Mouse (Mus musculus) liver, embryonic 12.5 days (tissue): Measurements from ENCODE around the gene Sar1b. TPM values are rescaled to one million over a fixed set of nuclear protein-coding genes. Genes with fewer than 3 reads are reported as not detected.
"Not testable (repeated sequence)": the region's sequence is repeated elsewhere in the genome, so short reads cannot be mapped to it uniquely, and the experiment has no call there.

Experiments used
- ATAC-seq: fragments of 200-750 bp; cut with Nextera tagmentation; 2 replicates; pipeline ENCODE4 v1.8.0; 2017; ENCODE audit warnings: moderate number of reproducible peaks, mild to moderate bottlenecking, moderate library complexity
- H3K27ac ChIP-seq: fragments of 300-500 bp; sonication (generic); 2 replicates; pipeline ENCODE4 v1.5.1; 2016; ENCODE audit warnings: mild to moderate bottlenecking
- H3K27me3 ChIP-seq: fragments of 300-500 bp; sonication (generic); replicated peaks from 2 replicates; pipeline ENCODE4 v1.6.1; 2016; ENCODE audit warnings: mild to moderate bottlenecking, moderate library complexity
- H3K36me3 ChIP-seq: fragments of 300-500 bp; sonication (generic); 2 replicates; pipeline ENCODE4 v1.6.1; 2016; ENCODE audit warnings: mild to moderate bottlenecking, moderate library complexity
- H3K4me1 ChIP-seq: fragments of 300-500 bp; sonication (generic); 2 replicates; pipeline ENCODE4 v1.6.1; 2016
- H3K4me2 ChIP-seq: fragments of 300-500 bp; sonication (generic); 2 replicates; pipeline ENCODE4 v1.6.1; 2016; ENCODE audit warnings: mild to moderate bottlenecking, moderate library complexity
- H3K4me3 ChIP-seq: fragments of 300-500 bp; sonication (generic); 2 replicates; pipeline ENCODE4 v1.5.1; 2016; ENCODE audit warnings: mild to moderate bottlenecking, moderate library complexity
- H3K9ac ChIP-seq: fragments of 300-500 bp; sonication (generic); 2 replicates; pipeline ENCODE4 v1.6.1; 2016; ENCODE audit warnings: mild to moderate bottlenecking, moderate library complexity
- H3K9me3 ChIP-seq: fragments of 300-500 bp; sonication (generic); replicated peaks from 2 replicates; pipeline ENCODE4 v1.6.1; 2016; ENCODE audit warnings: mild to moderate bottlenecking, moderate library complexity
- WGBS: fragments of 180-500 bp; shearing (Covaris S2); methylation state at CpG from one replicate; pipeline ENCODE4 v1.1.7; 2016; ENCODE audit not compliant: insufficient replicate concordance; 5-methylcytosine and 5-hydroxymethylcytosine counted together
- polyA plus RNA-seq: library from polyadenylated mRNA; unstranded; fragments of >200 nt; fragmentation: Nextera tagmentation; extraction: Ambion mirVana; gene quantifications from 2 replicates; pipeline ENCODE4 v1.2.1, GENCODE M21; 2016

Gene Sar1b
- polyA plus RNA-seq, 1 experiment from 2014 or later: 88.7 TPM

GRCm38 (mm10) chr11:51782721-51783120 lies 19.2 kb downstream of the Sar1b start:
- Histone ChIP-seq H3K4me3 (no peak overlapping the region), H3K9ac (no peak overlapping the region), H3K4me2 (no peak overlapping the region), H3K9me3 (no peaks in the 10 kb centered on the region), H3K36me3 (peaks cover 85% of the 10 kb centered on the region), H3K27me3 (no peaks in the 10 kb centered on the region), H3K27ac (no peak overlapping the region), H3K4me1 (0 out of 2 replicates have a peak, but pooled peaks cover 6% of the 10 kb centered on the region)
- ATAC-seq: no peak
- WGBS: 83% methylated on average over 6 of the region's 6 CpGs

GRCm38 (mm10) chr11:51785926-51786325 lies 22.4 kb downstream of the Sar1b start:
- Histone ChIP-seq H3K4me1 (no peaks in the 10 kb centered on the region), H3K4me3 (no peak overlapping the region), H3K9ac (no peak overlapping the region), H3K9me3 (no peaks in the 10 kb centered on the region), H3K4me2 (no peak overlapping the region), H3K36me3 (peaks cover 86% of the 10 kb centered on the region), H3K27me3 (no peaks in the 10 kb centered on the region), H3K27ac (no peak overlapping the region)
- 81% methylated on average over 6 of the region's 6 CpGs for WGBS
- ATAC-seq: no peak

- H3K27me3 ChIP-seq, H3K4me1 ChIP-seq, ATAC-seq, H3K9me3 ChIP-seq, H3K27ac ChIP-seq, H3K9ac ChIP-seq, H3K4me2 ChIP-seq, H3K4me3 ChIP-seq: not testable (repeated sequence)
- peaks cover 71% of the 10 kb centered on the region for H3K36me3 ChIP-seq
- 81% methylated on average over 4 of the region's 4 CpGs for WGBS
These were observed 26.2 kb downstream of the Sar1b start for GRCm38 (mm10) chr11:51789735-51790134.

- 87% methylated on average over 7 of the region's 7 CpGs for WGBS
- Histone ChIP-seq H3K36me3 (peaks cover 68% of the 10 kb centered on the region), H3K27ac (no peak overlapping the region), H3K9me3 (no peaks in the 10 kb centered on the region), H3K27me3 (no peaks in the 10 kb centered on the region), H3K4me2 (no peak overlapping the region), H3K4me3 (no peak overlapping the region), H3K4me1 (no peaks in the 10 kb centered on the region), H3K9ac (no peak overlapping the region)
- no peak for ATAC-seq
These were observed 27.2 kb downstream of the Sar1b start for GRCm38 (mm10) chr11:51790662-51791061.

- 0 out of 2 replicates have a peak, but pooled peaks cover 5% of the 10 kb centered on the region for H3K27me3 ChIP-seq
- no peak overlapping the region for H3K27ac ChIP-seq
- no peaks in the 10 kb centered on the region for H3K9me3 ChIP-seq
- no peak overlapping the region for H3K4me3 ChIP-seq
- H3K4me2 ChIP-seq: no peak overlapping the region
- no peaks in the 10 kb centered on the region for H3K4me1 ChIP-seq
- H3K36me3 ChIP-seq: peaks cover 16% of the 10 kb centered on the region
- WGBS: 75% methylated on average over 4 of the region's 4 CpGs
- no peak for ATAC-seq
- H3K9ac ChIP-seq: no peak overlapping the region
These were observed 32.8 kb downstream of the Sar1b start for GRCm38 (mm10) chr11:51796272-51796671.

- Histone ChIP-seq H3K27me3 (0 out of 2 replicates have a peak, but pooled peaks cover 6% of the 10 kb centered on the region), H3K4me1 (peaks cover 5% of the 10 kb centered on the region), H3K4me3 (no peak overlapping the region), H3K9me3 (no peaks in the 10 kb centered on the region), H3K27ac (0 out of 2 replicates have a peak overlapping the region, but pooled peaks have one; percentile 6), H3K36me3 (no peaks in the 10 kb centered on the region), H3K9ac (0 out of 2 replicates have a peak overlapping the region, but pooled peaks have one; percentile 4), H3K4me2 (no peak overlapping the region)
- no peak for ATAC-seq
- 42% methylated on average over 8 of the region's 8 CpGs for WGBS
These were observed 37.3 kb downstream of the Sar1b start for GRCm38 (mm10) chr11:51800634-51801325.

GRCm38 (mm10) chr11:51805221-51805981 lies 41.9 kb downstream of the Sar1b start:
- peaks cover 7% of the 10 kb centered on the region for H3K4me1 ChIP-seq
- peak overlapping the region; percentile 68 for H3K27ac ChIP-seq
- H3K4me3 ChIP-seq: peak overlapping the region; percentile 56
- peak overlapping the region; percentile 52 for H3K9ac ChIP-seq
- H3K27me3 ChIP-seq: 0 out of 2 replicates have a peak, but pooled peaks cover 6% of the 10 kb centered on the region
- WGBS: 29% methylated on average over 17 of the region's 17 CpGs
- peak; percentile 80 for ATAC-seq
- H3K36me3 ChIP-seq: no peaks in the 10 kb centered on the region
- H3K9me3 ChIP-seq: no peaks in the 10 kb centered on the region
- peak overlapping the region; percentile 70 for H3K4me2 ChIP-seq

- no peak for ATAC-seq
These were observed 43.8 kb downstream of the Sar1b start for GRCm38 (mm10) chr11:51807108-51807879.

GRCm38 (mm10) chr11:51809632-51810224 lies 46.2 kb downstream of the Sar1b start:
- no peak for ATAC-seq
- Histone ChIP-seq H3K4me3 (no peak overlapping the region), H3K9me3 (no peaks in the 10 kb centered on the region), H3K4me1 (peaks cover 7% of the 10 kb centered on the region), H3K9ac (no peak overlapping the region), H3K27ac (no peak overlapping the region), H3K36me3 (no peaks in the 10 kb centered on the region), H3K27me3 (no peaks in the 10 kb centered on the region), H3K4me2 (no peak overlapping the region)
- WGBS: 51% methylated on average over 6 of the region's 6 CpGs

More at GRCm38 (mm10) chr11:51807108-51807879, 43.8 kb downstream of the Sar1b start:
- Histone ChIP-seq H3K4me1 (peaks cover 7% of the 10 kb centered on the region), H3K27ac (no peak overlapping the region), H3K27me3 (no peaks in the 10 kb centered on the region), H3K9me3 (no peaks in the 10 kb centered on the region), H3K9ac (no peak overlapping the region), H3K4me2 (no peak overlapping the region), H3K36me3 (no peaks in the 10 kb centered on the region), H3K4me3 (no peak overlapping the region)
- 58% methylated on average over 13 of the region's 13 CpGs for WGBS

- Histone ChIP-seq H3K4me1 (no peaks in the 10 kb centered on the region), H3K4me2 (no peak overlapping the region), H3K27ac (no peak overlapping the region), H3K4me3 (no peak overlapping the region), H3K36me3 (no peaks in the 10 kb centered on the region), H3K27me3 (no peaks in the 10 kb centered on the region), H3K9ac (no peak overlapping the region), H3K9me3 (no peaks in the 10 kb centered on the region)
- no peak for ATAC-seq
- 78% methylated on average over 4 of the region's 4 CpGs for WGBS
These were observed 47.7 kb downstream of the Sar1b start for GRCm38 (mm10) chr11:51811230-51811629.

GRCm38 (mm10) chr11:51812022-51812546 lies 48.6 kb downstream of the Sar1b start:
- H3K4me3 ChIP-seq: no peak overlapping the region
- no peak for ATAC-seq
- no peaks in the 10 kb centered on the region for H3K9me3 ChIP-seq
- H3K4me2 ChIP-seq: no peak overlapping the region
- 76% methylated on average over 8 of the region's 8 CpGs for WGBS
- H3K36me3 ChIP-seq: no peaks in the 10 kb centered on the region
- no peak overlapping the region for H3K9ac ChIP-seq
- H3K4me1 ChIP-seq: no peaks in the 10 kb centered on the region
- no peaks in the 10 kb centered on the region for H3K27me3 ChIP-seq
- H3K27ac ChIP-seq: no peak overlapping the region
